Mouse (Mus musculus) heart, postnatal 0 days (tissue): ENCODE results near the gene Lhfpl2. TPM values are rescaled to one million over a fixed set of nuclear protein-coding genes. Genes with fewer than 3 reads are reported as not detected.

Experiments used
- ATAC-seq: fragments of 200-750 bp; cut with Nextera tagmentation; 2 replicates; pipeline ENCODE4 v1.8.0; 2017; ENCODE audit warnings: low read depth, moderate number of reproducible peaks, moderate library complexity; ENCODE audit not compliant: insufficient read depth
- DNase-seq: peaks from one replicate; pipeline ENCODE4 v3.0.0-alpha.2; 2016; ENCODE audit warnings: low spot score
- H3K27ac ChIP-seq: fragments of 300-500 bp; sonication (generic); 2 replicates; pipeline ENCODE4 v1.5.1; 2014; ENCODE audit warnings: low read depth, mild to moderate bottlenecking
- H3K27me3 ChIP-seq: fragments of 300-500 bp; sonication (generic); 2 replicates; pipeline ENCODE4 v1.6.1; 2014; ENCODE audit warnings: low read length, mixed read lengths; ENCODE audit not compliant: control insufficient read depth, insufficient read depth
- H3K36me3 ChIP-seq: fragments of 300-500 bp; sonication (generic); replicated peaks from 2 replicates; pipeline ENCODE4 v1.6.1; 2014; ENCODE audit warnings: low read length, mixed read lengths; ENCODE audit not compliant: control insufficient read depth, insufficient read depth
- H3K4me1 ChIP-seq: fragments of 300-500 bp; sonication (generic); 2 replicates; pipeline ENCODE4 v1.6.1; 2014; ENCODE audit warnings: antibody characterized with exemption; ENCODE audit not compliant: control insufficient read depth, insufficient read depth
- H3K4me2 ChIP-seq: fragments of 300-500 bp; sonication (generic); 2 replicates; pipeline ENCODE4 v1.6.1; 2014; ENCODE audit warnings: low read depth, mild to moderate bottlenecking, low read length, moderate library complexity
- H3K4me3 ChIP-seq: fragments of 300-500 bp; sonication (generic); 2 replicates; pipeline ENCODE4 v1.5.1; 2014; ENCODE audit warnings: low read depth, low read length
- H3K9ac ChIP-seq: fragments of 300-500 bp; sonication (generic); replicated peaks from 2 replicates; pipeline ENCODE4 v1.6.1; 2014; ENCODE audit warnings: low read depth, low read length, mixed read lengths
- H3K9me3 ChIP-seq: fragments of 300-500 bp; sonication (generic); replicated peaks from 2 replicates; pipeline ENCODE4 v1.6.1; 2016; ENCODE audit warnings: low read length; ENCODE audit not compliant: control insufficient read depth
- CTCF ChIP-seq: IDR thresholded peaks from 2 replicates; pipeline ENCODE4 v1.5.1; 2016; ENCODE audit warnings: antibody characterized with exemption, control low read depth, low read depth
- EP300 ChIP-seq: IDR thresholded peaks from 2 replicates; pipeline ENCODE4 v1.6.1; 2016; ENCODE audit warnings: antibody characterized with exemption, low read depth
- WGBS: fragments of 180-500 bp; shearing (Covaris S2); extraction: QIAGEN DNeasy Blood & Tissue Kit; methylation state at CpG from one replicate; pipeline ENCODE4 v1.1.7; 2014; 5-methylcytosine and 5-hydroxymethylcytosine counted together
- polyA plus RNA-seq: library from polyadenylated mRNA; unstranded; fragments of >200 nt; fragmentation: Nextera tagmentation; extraction: Ambion mirVana; gene quantifications from 2 replicates; pipeline ENCODE4 v1.2.1, GENCODE M21; 2015
- total RNA-seq: library from RNA; depleted of rRNA; stranded (reverse); fragments of >200 nt; gene quantifications from 2 replicates; pipeline ENCODE4 v1.2.3, GENCODE M21; 2014; ENCODE audit warnings: low replicate concordance

Gene Lhfpl2
- total and polyA plus RNA-seq, 2 experiments from 2014 or later: 10.8 to 22.5 TPM

- WGBS: 2% methylated on average over 55 of the region's 55 CpGs
- Histone ChIP-seq H3K4me3 (peak overlapping the region; percentile 58), H3K4me1 (peaks cover 21% of the 10 kb centered on the region), H3K27ac (peak overlapping the region; percentile 34; the same call in 1 of the 2 replicates), H3K9ac (peak overlapping the region; percentile 51; the same call in 1 of the 2 replicates), H3K4me2 (peak overlapping the region; percentile 95), H3K27me3 (no peaks in the 10 kb centered on the region), H3K36me3 (no peaks in the 10 kb centered on the region), H3K9me3 (no peaks in the 10 kb centered on the region)
- TF ChIP-seq EP300 (no peak), CTCF (no peak)
- ATAC-seq: peak; percentile 48; the same call in 1 of the 2 replicates
- DNase-seq: peak; percentile 43
Measured at GRCm38 (mm10) chr13:94173633-94174576, 116.3 kb downstream of the Lhfpl2 start.

- DNase-seq: no peak
- H3K4me1 ChIP-seq: peaks cover 24% of the 10 kb centered on the region
Measured at GRCm38 (mm10) chr13:94174577-94175279, 117.1 kb downstream of the Lhfpl2 start.

GRCm38 (mm10) chr13:94175379-94176050, 117.9 kb downstream of the Lhfpl2 start:
- peaks cover 24% of the 10 kb centered on the region for H3K4me1 ChIP-seq
- ATAC-seq (no peak), DNase-seq (no peak)
- H3K4me2 ChIP-seq: peak overlapping the region; percentile 95; the same call in 1 of the 2 replicates
- no peaks in the 10 kb centered on the region for H3K36me3 ChIP-seq
- H3K27me3 ChIP-seq: no peaks in the 10 kb centered on the region
- no peak overlapping the region for H3K27ac ChIP-seq
- H3K9ac ChIP-seq: no peak overlapping the region
- peak overlapping the region; percentile 4; the same call in 1 of the 2 replicates for H3K4me3 ChIP-seq
- 68% methylated on average over 6 of the region's 6 CpGs for WGBS
- H3K9me3 ChIP-seq: no peaks in the 10 kb centered on the region
- TF ChIP-seq CTCF: no peak
- no peak for TF ChIP-seq EP300

More at GRCm38 (mm10) chr13:94174577-94175279, 117.1 kb downstream of the Lhfpl2 start:
- ATAC-seq: no peak
- Histone ChIP-seq H3K9me3 (no peaks in the 10 kb centered on the region), H3K4me2 (peak overlapping the region; percentile 95), H3K27me3 (no peaks in the 10 kb centered on the region), H3K9ac (peak overlapping the region; percentile 51; the same call in 1 of the 2 replicates), H3K4me3 (peak overlapping the region; percentile 58), H3K27ac (no peak overlapping the region), H3K36me3 (no peaks in the 10 kb centered on the region)
- TF ChIP-seq CTCF: no peak
- TF ChIP-seq EP300: no peak
- 32% methylated on average over 16 of the region's 16 CpGs for WGBS

GRCm38 (mm10) chr13:94177148-94177547, 119.6 kb downstream of the Lhfpl2 start:
- H3K9me3 ChIP-seq: no peaks in the 10 kb centered on the region
- no peaks in the 10 kb centered on the region for H3K36me3 ChIP-seq
- H3K4me1 ChIP-seq: peaks cover 24% of the 10 kb centered on the region
- H3K27me3 ChIP-seq: no peaks in the 10 kb centered on the region
- WGBS: 55% methylated on average over 7 of the region's 7 CpGs
- H3K4me2 ChIP-seq: no peak overlapping the region; the same call in 1 of the 2 replicates
- TF ChIP-seq EP300 (no peak), CTCF (peak; percentile 51)
- no peak for DNase-seq
- H3K4me3 ChIP-seq: no peak overlapping the region
- H3K27ac ChIP-seq: no peak overlapping the region
- no peak for ATAC-seq
- H3K9ac ChIP-seq: no peak overlapping the region

- H3K9me3 ChIP-seq: no peaks in the 10 kb centered on the region
- H3K4me1 ChIP-seq: peaks cover 21% of the 10 kb centered on the region
- no peaks in the 10 kb centered on the region for H3K27me3 ChIP-seq
- ATAC-seq (peak; percentile 40; the same call in 1 of the 2 replicates), DNase-seq (no peak)
- H3K4me3 ChIP-seq: no peak overlapping the region
- no peak overlapping the region for H3K4me2 ChIP-seq
- no peak overlapping the region for H3K9ac ChIP-seq
- H3K27ac ChIP-seq: no peak overlapping the region
- TF ChIP-seq CTCF (no peak), EP300 (no peak)
- WGBS: 60% methylated on average over 11 of the region's 11 CpGs
- no peaks in the 10 kb centered on the region for H3K36me3 ChIP-seq
Measured at GRCm38 (mm10) chr13:94178401-94179040, 120.9 kb downstream of the Lhfpl2 start.
